Mouse (Mus musculus) midbrain, embryonic 16.5 days (tissue): Measurements from ENCODE around the gene Ccdc134. TPM values are rescaled to one million over a fixed set of nuclear protein-coding genes. Genes with fewer than 3 reads are reported as not detected.

ENCODE experiments used
- ATAC-seq: fragments of 200-750 bp; cut with Nextera tagmentation; 2 replicates; pipeline ENCODE4 v1.8.0; 2017; ENCODE audit warnings: moderate TSS enrichment
- H3K27ac ChIP-seq: fragments of 300-500 bp; sonication (generic); 2 replicates; pipeline ENCODE4 v1.5.1; 2014; ENCODE audit warnings: mild to moderate bottlenecking, low read length, mixed read lengths
- H3K27me3 ChIP-seq: fragments of 300-500 bp; sonication (generic); 2 replicates; pipeline ENCODE4 v1.6.1; 2014; ENCODE audit warnings: low read depth, low read length, mixed read lengths; ENCODE audit not compliant: control insufficient read depth, insufficient read depth
- H3K36me3 ChIP-seq: fragments of 300-500 bp; sonication (generic); 2 replicates; pipeline ENCODE4 v1.6.1; 2014; ENCODE audit warnings: mild to moderate bottlenecking, low read length, moderate library complexity, mixed read lengths; ENCODE audit not compliant: control insufficient read depth, insufficient read depth
- H3K4me1 ChIP-seq: fragments of 300-500 bp; sonication (generic); 2 replicates; pipeline ENCODE4 v1.6.1; 2014; ENCODE audit warnings: mild to moderate bottlenecking, low read length, mixed read lengths; ENCODE audit not compliant: control insufficient read depth, insufficient read depth
- H3K4me2 ChIP-seq: fragments of 300-500 bp; sonication (generic); 2 replicates; pipeline ENCODE4 v1.6.1; 2014; ENCODE audit warnings: mild to moderate bottlenecking, low read length, mixed read lengths
- H3K4me3 ChIP-seq: fragments of 300-500 bp; sonication (generic); 2 replicates; pipeline ENCODE4 v1.5.1; 2014; ENCODE audit warnings: low read depth, mild to moderate bottlenecking, low read length, moderate library complexity, mixed read lengths
- H3K9ac ChIP-seq: fragments of 300-500 bp; sonication (generic); 2 replicates; pipeline ENCODE4 v1.6.1; 2014; ENCODE audit warnings: low read depth, low read length, mixed read lengths
- H3K9me3 ChIP-seq: fragments of 300-500 bp; sonication (generic); replicated peaks from 2 replicates; pipeline ENCODE4 v1.6.1; 2014; ENCODE audit warnings: mild to moderate bottlenecking, low read length, mixed read lengths; ENCODE audit not compliant: control insufficient read depth, poor library complexity, severe bottlenecking
- WGBS: fragments of 180-500 bp; shearing (Covaris S2); extraction: QIAGEN DNeasy Blood & Tissue Kit; methylation state at CpG from one replicate; pipeline ENCODE4 v1.1.7; 2014; 5-methylcytosine and 5-hydroxymethylcytosine counted together
- polyA plus RNA-seq: library from polyadenylated mRNA; unstranded; fragments of >200 nt; fragmentation: Nextera tagmentation; extraction: Ambion mirVana; gene quantifications from 2 replicates; pipeline ENCODE4 v1.2.1, GENCODE M21; 2015

Gene Ccdc134
- polyA plus RNA-seq, 1 experiment from 2014 or later: 10.5 TPM

DNA sequence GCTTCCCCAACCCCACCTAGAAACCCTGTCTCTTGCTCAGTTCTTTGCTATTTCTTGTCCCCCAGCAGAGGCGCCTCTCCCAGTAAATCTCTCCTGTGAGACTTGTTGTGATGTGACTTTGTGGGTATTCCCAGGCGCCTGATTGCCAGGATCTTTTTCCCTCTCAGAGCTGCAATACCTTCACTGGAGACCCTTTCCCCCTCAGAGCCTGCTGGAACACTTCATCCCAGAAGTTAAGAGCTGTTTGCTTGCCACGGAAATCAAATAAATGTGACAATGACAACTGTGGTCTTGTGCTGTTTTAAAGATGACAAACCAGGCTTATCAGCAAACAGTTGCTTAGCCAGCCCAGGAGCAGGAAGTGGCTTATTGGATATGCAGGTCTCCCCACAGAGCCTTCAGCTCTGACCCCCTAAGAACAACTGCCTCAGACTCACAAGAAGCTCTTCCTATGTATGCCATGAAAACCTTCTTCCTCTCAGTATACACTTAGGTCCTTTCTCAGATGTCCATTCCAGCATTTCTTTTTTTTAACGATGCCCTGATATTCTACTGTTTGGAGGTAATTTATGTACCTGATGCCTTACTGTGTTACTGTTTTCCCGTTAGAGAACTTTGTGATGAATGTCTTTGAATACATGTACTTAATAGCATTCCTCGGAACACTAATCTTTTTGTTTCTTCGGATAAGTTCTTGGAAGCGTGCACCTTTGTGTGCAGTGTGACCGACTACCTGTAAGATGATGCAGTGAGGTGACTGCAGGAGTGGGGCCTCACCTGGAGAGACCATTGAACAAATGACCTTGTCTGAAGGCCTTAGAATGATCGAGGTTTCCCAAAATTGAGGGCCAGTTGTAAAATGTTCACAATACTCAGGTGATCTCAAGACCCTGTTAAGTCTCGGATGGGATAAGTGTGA is 18.4 kb downstream of the Ccdc134 start:
- Histone ChIP-seq H3K4me3 (peak overlapping the region; percentile 86), H3K9me3 (no peaks in the 10 kb centered on the region), H3K4me2 (peak overlapping the region; percentile 53), H3K27ac (peak overlapping the region; percentile 98), H3K9ac (peak overlapping the region; percentile 23), H3K4me1 (peaks cover 26% of the 10 kb centered on the region), H3K27me3 (no peaks in the 10 kb centered on the region), H3K36me3 (no peaks in the 10 kb centered on the region)
- ATAC-seq: peak; percentile 28
- WGBS: 12% methylated on average over 11 of the region's 11 CpGs

DNA sequence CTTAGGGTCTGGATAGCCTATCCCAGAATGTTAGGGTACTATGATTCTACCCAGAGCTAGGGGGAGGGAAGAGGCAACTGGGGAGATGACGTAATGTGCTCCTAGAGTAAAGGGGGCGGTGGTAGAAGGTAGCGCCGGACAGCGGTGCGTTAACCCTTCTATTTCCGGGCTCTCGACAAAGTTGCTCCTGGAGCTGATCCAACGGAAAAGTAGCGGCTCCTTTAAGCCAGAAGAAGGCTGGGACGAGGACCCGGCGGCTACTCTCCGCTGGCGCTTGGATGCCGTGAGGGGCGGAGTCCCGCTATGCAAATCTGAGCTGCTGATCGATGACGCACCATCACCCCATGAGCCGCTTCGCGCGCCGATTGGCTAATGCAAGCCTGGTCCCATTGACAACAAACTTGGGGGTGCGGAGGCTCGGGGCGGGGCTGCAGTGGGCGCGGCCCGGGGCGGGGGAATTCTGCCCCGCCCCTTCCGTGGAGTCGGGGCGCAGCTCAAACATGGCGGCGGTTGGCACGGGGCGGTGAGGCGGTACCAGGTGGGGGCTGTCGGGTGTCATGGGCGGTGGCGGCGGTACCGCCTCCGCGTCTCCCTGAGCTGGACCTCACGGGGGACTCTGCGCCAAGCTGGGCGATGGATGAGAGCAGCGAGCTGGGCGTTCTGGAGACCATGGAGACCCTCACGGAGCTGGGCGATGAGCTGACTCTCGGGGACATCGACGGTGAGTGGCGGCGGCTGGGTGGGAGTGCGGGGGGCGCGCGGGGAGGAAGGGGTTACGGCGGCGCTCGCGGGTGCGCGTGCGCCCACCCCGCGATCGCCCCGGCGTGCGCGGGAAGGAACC is 19.3 kb downstream of the Ccdc134 start, which contains the start of gene Srebf2:
Gene Srebf2, plus strand, starts transcription at position 412 of the 841 bp plus-strand sequence.
- no peaks in the 10 kb centered on the region for H3K27me3 ChIP-seq
- ATAC-seq: peak; percentile 96
- H3K9ac ChIP-seq: peak within 1 kb of the TSS; percentile 89
- peak within 1 kb of the TSS; percentile 98 for H3K27ac ChIP-seq
- peak within 1 kb of the TSS; percentile 86 for H3K4me3 ChIP-seq
- WGBS: 1% methylated on average over 46 of the region's 79 CpGs
- no peaks in the 10 kb centered on the region for H3K36me3 ChIP-seq
- H3K9me3 ChIP-seq: no peaks in the 10 kb centered on the region
- H3K4me1 ChIP-seq: peaks cover 30% of the 10 kb centered on the region
- H3K4me2 ChIP-seq: peak within 1 kb of the TSS; percentile 75

DNA sequence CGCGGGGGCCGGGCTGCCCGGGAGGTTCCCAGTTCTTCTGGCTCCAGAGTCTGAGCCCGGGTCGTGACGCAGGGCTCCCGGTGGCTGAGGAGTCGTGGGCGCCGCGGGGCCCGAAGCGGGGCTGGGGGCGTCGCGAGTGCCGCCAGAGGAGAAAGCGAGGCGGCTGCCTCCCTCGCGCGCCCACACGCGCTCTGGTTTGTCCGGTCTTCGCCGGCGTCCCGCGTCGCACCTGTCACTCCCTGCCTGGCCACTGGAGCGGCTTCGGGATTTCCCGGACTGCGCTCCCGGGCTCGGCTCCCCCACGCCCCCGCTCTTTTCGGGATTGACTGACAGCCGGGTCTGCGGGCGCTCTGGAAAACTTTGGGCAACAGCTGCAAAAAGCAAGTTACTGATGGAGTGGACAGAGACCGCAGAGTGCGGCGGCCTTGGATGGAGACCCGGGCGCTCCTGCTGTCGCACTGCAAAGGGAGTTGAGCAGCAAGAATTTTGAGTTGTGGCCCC is 19.9 kb downstream of the Ccdc134 start:
- peak overlapping the region; percentile 75 for H3K4me2 ChIP-seq
- WGBS: under 1% methylated on average over 50 of the region's 50 CpGs
- no peaks in the 10 kb centered on the region for H3K27me3 ChIP-seq
- peak overlapping the region; percentile 89 for H3K9ac ChIP-seq
- H3K4me3 ChIP-seq: peak overlapping the region; percentile 86
- no peaks in the 10 kb centered on the region for H3K9me3 ChIP-seq
- H3K36me3 ChIP-seq: no peaks in the 10 kb centered on the region
- no peak for ATAC-seq
- H3K27ac ChIP-seq: peak overlapping the region; percentile 98
- H3K4me1 ChIP-seq: peaks cover 30% of the 10 kb centered on the region

DNA sequence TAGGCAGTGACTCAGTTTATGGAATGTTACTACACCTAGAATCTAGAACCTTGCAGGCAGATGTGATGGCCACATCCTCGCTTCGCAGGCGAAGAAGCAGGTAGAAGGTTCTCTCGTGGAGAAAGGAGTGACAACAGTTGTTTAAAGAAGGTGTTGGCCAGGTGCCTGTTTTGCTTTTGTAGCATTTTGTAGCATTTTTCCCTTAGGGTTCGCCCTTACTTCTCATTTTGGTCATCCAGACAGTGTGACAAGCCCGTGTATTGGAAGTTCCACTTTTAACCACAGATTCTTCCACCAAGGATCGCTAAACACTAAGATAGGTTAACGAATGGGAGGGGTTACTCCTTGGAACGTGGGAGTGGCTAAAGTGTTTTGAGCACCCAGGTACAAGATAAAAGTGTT is 20.8 kb downstream of the Ccdc134 start:
- Histone ChIP-seq H3K4me3 (peak overlapping the region; percentile 86), H3K27me3 (no peaks in the 10 kb centered on the region), H3K36me3 (no peaks in the 10 kb centered on the region), H3K4me2 (peak overlapping the region; percentile 75), H3K4me1 (peaks cover 30% of the 10 kb centered on the region), H3K27ac (peak overlapping the region; percentile 98), H3K9me3 (no peaks in the 10 kb centered on the region), H3K9ac (peak overlapping the region; percentile 89)
- 24% methylated on average over 9 of the region's 9 CpGs for WGBS
- ATAC-seq: no peak

DNA sequence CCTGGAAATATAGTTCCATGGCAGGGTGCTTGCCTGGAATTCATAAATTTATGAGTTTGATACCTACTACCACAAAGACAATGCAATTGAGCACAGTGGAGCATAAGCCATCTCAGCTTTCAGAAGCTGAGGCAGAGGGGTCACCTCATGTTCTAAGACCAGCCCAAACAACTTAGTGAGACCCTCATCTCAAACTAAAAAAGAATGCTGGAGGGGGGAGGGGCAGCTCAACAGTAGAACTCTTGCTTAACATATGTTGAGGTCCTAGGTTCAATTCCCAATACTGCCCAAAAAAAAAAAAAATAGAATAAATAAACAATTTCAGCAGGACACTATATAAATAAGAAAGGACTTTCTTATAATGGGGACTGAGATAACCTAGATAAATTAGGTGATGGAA is 22.3 kb downstream of the Ccdc134 start:
- Histone ChIP-seq H3K27ac (no peak overlapping the region), H3K9me3 (no peaks in the 10 kb centered on the region), H3K4me3 (no peak overlapping the region), H3K9ac (no peak overlapping the region), H3K4me1 (peaks cover 30% of the 10 kb centered on the region), H3K36me3 (no peaks in the 10 kb centered on the region), H3K27me3 (no peaks in the 10 kb centered on the region), H3K4me2 (peak overlapping the region; percentile 75)
- ATAC-seq: no peak

DNA sequence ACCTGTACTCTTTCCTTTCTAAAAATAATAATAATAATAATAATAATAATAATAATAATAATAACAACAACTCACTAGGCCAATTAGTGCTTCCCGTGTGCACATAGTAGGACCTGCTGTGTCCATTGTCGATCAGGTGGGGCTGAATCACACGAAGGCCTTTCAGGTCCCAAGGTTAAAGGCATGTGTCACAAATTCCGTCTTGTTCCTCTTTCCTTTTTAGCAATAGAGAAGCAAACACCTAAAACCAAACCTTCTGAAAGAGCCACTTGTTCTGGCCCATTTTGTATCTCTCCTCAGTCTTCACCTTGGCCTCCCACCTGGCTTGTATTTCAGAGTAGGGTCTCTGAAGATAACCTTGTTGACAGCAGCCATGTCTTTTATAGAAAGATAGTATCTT is 23.5 kb downstream of the Ccdc134 start:
- Histone ChIP-seq H3K36me3 (no peaks in the 10 kb centered on the region), H3K9me3 (no peaks in the 10 kb centered on the region), H3K4me3 (no peak overlapping the region), H3K27ac (no peak overlapping the region), H3K4me2 (no peak overlapping the region), H3K9ac (no peak overlapping the region), H3K4me1 (peaks cover 27% of the 10 kb centered on the region), H3K27me3 (no peaks in the 10 kb centered on the region)
- 96% methylated on average over 4 of the region's 4 CpGs for WGBS
- no peak for ATAC-seq

DNA sequence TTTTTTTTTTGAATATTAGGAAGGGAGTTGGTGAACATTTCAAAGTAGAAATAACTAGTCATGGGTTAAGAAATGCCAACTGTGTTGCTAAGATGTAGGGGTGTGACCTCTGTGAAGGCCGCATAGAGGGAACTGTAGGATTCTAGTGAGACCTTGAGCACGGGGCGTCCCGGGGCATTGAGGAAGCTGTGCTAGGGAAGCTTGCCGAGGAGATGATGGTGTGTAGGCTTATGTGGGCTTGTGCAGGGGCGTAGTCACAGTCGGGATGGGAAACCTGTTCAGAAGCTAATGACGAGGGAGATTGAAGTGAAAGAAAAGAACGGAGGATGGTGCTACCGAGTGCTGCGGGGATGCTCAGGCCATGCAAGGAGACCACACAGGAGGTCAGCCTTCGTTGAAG is 24.3 kb downstream of the Ccdc134 start:
- 90% methylated on average over 12 of the region's 12 CpGs for WGBS
- H3K9me3 ChIP-seq: no peaks in the 10 kb centered on the region
- no peak overlapping the region for H3K4me3 ChIP-seq
- H3K36me3 ChIP-seq: no peaks in the 10 kb centered on the region
- H3K9ac ChIP-seq: no peak overlapping the region
- peaks cover 25% of the 10 kb centered on the region for H3K4me1 ChIP-seq
- H3K27me3 ChIP-seq: no peaks in the 10 kb centered on the region
- no peak for ATAC-seq
- H3K4me2 ChIP-seq: no peak overlapping the region
- no peak overlapping the region for H3K27ac ChIP-seq

DNA sequence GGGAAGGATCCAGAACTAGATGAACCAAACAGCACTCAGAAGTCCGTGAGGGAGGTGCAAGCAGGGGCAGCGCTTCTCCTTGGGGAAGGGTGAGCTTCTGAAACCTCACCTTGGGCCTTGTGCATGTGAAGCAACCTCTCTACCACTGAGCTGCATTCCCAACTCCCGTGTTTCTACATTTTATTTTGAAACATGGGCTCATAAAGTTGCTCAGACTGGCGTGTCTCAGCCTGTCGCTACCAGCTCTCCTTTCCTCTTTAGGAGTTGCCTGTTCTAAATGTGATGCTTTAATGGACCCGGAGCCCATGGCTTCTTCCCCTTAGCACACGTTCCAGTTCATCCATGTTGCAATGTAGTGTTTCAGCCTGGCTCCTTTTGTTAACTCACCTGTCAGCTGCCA is 24.7 kb downstream of the Ccdc134 start:
- Histone ChIP-seq H3K4me1 (peaks cover 25% of the 10 kb centered on the region), H3K4me3 (no peak overlapping the region), H3K9me3 (no peaks in the 10 kb centered on the region), H3K36me3 (no peaks in the 10 kb centered on the region), H3K9ac (no peak overlapping the region), H3K27me3 (no peaks in the 10 kb centered on the region), H3K27ac (no peak overlapping the region), H3K4me2 (no peak overlapping the region)
- no peak for ATAC-seq
- WGBS: 86% methylated on average over 7 of the region's 7 CpGs
